Mouse (Mus musculus) testis, adult 2 months (tissue): ENCODE measurements at regions not wholly inside any gene's neighbourhood (a gene's known extent, or its start where the extent isn't known, plus 50 kb on each side); places are given as distances from the start of the nearest gene placed in this dataset.

Experiments used
- H3K27ac ChIP-seq: fragments of 200-500 bp; 2 replicates; pipeline ENCODE4 v1.5.1; 2012; ENCODE audit warnings: low read depth, low read length; ENCODE audit not compliant: control insufficient read depth, insufficient read depth
- H3K27me3 ChIP-seq: fragments of 200-500 bp; 2 replicates; pipeline ENCODE4 v1.6.1; 2012; ENCODE audit warnings: mild to moderate bottlenecking, low read length, moderate library complexity; ENCODE audit not compliant: control insufficient read depth, insufficient read depth
- H3K36me3 ChIP-seq: fragments of 200-500 bp; 2 replicates; pipeline ENCODE4 v1.6.1; 2012; ENCODE audit warnings: mild to moderate bottlenecking, low read length; ENCODE audit not compliant: control insufficient read depth, insufficient read depth
- H3K4me1 ChIP-seq: fragments of 200-500 bp; 2 replicates; pipeline ENCODE4 v1.6.1; 2012; ENCODE audit warnings: low read length; ENCODE audit not compliant: control insufficient read depth, insufficient read depth
- H3K4me3 ChIP-seq: fragments of 200-500 bp; 2 replicates; pipeline ENCODE4 v1.5.1; 2012; ENCODE audit warnings: low read depth, mild to moderate bottlenecking, low read length, moderate library complexity, mixed read lengths; ENCODE audit not compliant: control insufficient read depth
- CTCF ChIP-seq: fragments of 200-500 bp; IDR thresholded peaks from 2 replicates; pipeline ENCODE4 v1.5.1; 2012; ENCODE audit warnings: low read depth, mild to moderate bottlenecking, inconsistent platforms, low read length, moderate library complexity; ENCODE audit not compliant: control insufficient read depth, insufficient read depth, insufficient replicate concordance
- POLR2A ChIP-seq: fragments of 200-500 bp; IDR thresholded peaks from 2 replicates; pipeline ENCODE4 v1.6.1; 2012; ENCODE audit warnings: low read depth, mild to moderate bottlenecking, inconsistent platforms, low read length, moderate library complexity; ENCODE audit not compliant: control insufficient read depth

DNA sequence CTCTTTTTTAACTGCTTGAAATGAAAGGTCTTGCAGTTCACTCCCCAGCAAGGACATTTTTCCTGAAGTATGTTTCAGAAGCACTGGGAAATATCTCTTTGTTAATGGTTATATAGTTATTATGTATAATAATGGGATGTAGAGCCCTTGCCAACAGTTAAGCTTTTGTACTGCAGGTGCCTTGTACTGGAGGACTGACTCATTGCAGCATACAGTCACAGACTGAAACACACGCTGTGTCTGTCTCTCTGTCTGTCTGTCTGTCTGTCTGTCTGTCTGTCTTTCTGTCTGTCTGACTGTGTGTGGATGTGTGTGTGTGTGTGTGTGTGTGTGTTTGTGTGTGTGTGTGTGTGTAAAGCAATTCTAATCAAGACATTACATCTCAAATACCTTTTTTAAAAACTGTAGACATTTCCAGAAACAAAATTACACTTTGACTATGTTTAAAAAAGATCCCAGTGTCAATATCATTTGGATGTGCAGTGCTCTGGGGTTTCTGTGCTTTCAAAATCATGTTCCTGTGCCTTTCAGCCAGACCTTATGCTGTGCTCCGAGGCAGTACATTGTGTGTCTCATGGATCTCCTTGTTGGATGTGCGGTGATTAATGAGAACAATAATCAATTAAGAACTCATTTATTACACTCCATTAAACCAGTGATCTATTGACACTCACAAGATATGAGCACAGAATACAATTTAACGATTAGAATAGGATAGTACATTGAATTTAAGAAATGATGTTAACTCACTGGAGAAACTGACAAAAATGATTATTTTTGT is 299.5 kb downstream of the Arl6ip6 start:
- H3K27ac ChIP-seq, result no peak overlapping the region
- H3K27me3 ChIP-seq, result no peaks in the 10 kb centered on the region
- TF ChIP-seq POLR2A, result no peak
- no peak for TF ChIP-seq CTCF
- no peaks in the 10 kb centered on the region for H3K4me1 ChIP-seq
- H3K36me3 ChIP-seq, result no peaks in the 10 kb centered on the region
- H3K4me3 ChIP-seq, result no peak overlapping the region

GRCm38 (mm10) chr2:53492788-53493187 is 301.3 kb downstream of the Arl6ip6 start:
- H3K27me3 ChIP-seq, result no peaks in the 10 kb centered on the region
- no peak overlapping the region for H3K4me3 ChIP-seq
- TF ChIP-seq CTCF, result no peak
- TF ChIP-seq POLR2A, result no peak
- H3K36me3 ChIP-seq, result no peaks in the 10 kb centered on the region
- H3K27ac ChIP-seq, result no peak overlapping the region
- H3K4me1 ChIP-seq, result no peaks in the 10 kb centered on the region

- H3K4me3 ChIP-seq, result no peak overlapping the region
- no peaks in the 10 kb centered on the region for H3K36me3 ChIP-seq
- TF ChIP-seq POLR2A (no peak), CTCF (no peak)
- H3K27me3 ChIP-seq, result no peaks in the 10 kb centered on the region
- no peak overlapping the region for H3K27ac ChIP-seq
- no peaks in the 10 kb centered on the region for H3K4me1 ChIP-seq
These were observed 310.2 kb downstream of the Arl6ip6 start for GRCm38 (mm10) chr2:53501657-53502274.

- TF ChIP-seq CTCF, result no peak
- no peak for TF ChIP-seq POLR2A
- H3K4me3 ChIP-seq, result no peak overlapping the region
- no peaks in the 10 kb centered on the region for H3K27me3 ChIP-seq
- H3K36me3 ChIP-seq, result no peaks in the 10 kb centered on the region
- no peak overlapping the region for H3K27ac ChIP-seq
- H3K4me1 ChIP-seq, result no peaks in the 10 kb centered on the region
These were observed 310.7 kb downstream of the Arl6ip6 start for GRCm38 (mm10) chr2:53502275-53502667.

GRCm38 (mm10) chr2:53542097-53542496 is 350.6 kb downstream of the Arl6ip6 start:
- TF ChIP-seq POLR2A (no peak), CTCF (no peak)
- H3K27ac ChIP-seq, result no peak overlapping the region
- H3K27me3 ChIP-seq, result no peaks in the 10 kb centered on the region
- no peak overlapping the region for H3K4me3 ChIP-seq
- H3K4me1 ChIP-seq, result no peaks in the 10 kb centered on the region
- H3K36me3 ChIP-seq, result no peaks in the 10 kb centered on the region

DNA sequence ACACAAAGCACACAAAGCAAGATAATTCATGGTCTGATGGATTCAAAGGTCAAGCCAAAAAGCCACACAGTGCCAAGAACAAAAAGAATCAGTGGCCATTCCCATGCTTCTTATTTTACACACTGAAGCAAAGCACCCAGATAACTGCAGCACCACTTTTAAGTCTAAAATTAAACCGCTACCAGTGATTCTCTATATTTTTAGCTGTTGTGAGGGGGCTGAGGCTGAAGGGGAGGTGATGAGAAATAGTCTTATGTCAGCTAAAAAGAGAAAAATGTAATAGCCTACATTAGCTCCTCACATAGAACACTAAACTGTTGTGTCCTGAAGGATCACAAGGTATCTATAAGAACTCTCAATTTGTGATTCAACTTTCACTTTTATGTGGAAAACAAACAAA is 382.5 kb downstream of the Arl6ip6 start:
- H3K4me1 ChIP-seq, result no peaks in the 10 kb centered on the region
- TF ChIP-seq POLR2A (no peak), CTCF (no peak)
- H3K27ac ChIP-seq, result no peak overlapping the region
- no peaks in the 10 kb centered on the region for H3K27me3 ChIP-seq
- no peak overlapping the region for H3K4me3 ChIP-seq
- H3K36me3 ChIP-seq, result no peaks in the 10 kb centered on the region

DNA sequence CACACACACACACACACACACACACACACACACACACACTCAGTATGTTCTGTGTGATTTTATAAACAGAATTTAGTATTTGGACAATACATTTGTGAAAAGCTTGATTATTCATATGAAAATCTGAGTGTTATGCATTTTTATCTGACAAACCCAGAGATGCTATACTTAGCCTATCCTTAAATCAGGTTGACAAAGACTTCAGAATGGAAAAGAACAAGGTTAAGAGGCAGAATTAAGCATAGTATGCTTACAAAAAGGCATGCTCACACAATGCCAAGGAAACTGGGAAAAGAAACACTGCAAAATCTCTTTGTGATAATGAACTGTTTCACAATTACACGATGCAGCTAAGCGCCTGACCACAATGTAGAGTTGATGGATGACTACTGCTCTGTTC is 414.3 kb downstream of the Arl6ip6 start:
- no peak overlapping the region for H3K4me3 ChIP-seq
- no peaks in the 10 kb centered on the region for H3K36me3 ChIP-seq
- H3K4me1 ChIP-seq, result no peaks in the 10 kb centered on the region
- TF ChIP-seq POLR2A (no peak), CTCF (no peak)
- no peak overlapping the region for H3K27ac ChIP-seq
- no peaks in the 10 kb centered on the region for H3K27me3 ChIP-seq
